Mouse (Mus musculus): ENCODE data around the gene Irf7. TPM values are rescaled to one million over a fixed set of nuclear protein-coding genes. Genes with fewer than 3 reads are reported as not detected.
"Not testable (repeated sequence)": the region's sequence is repeated elsewhere in the genome, so short reads cannot be mapped to it uniquely, and the experiment has no call there.

Gene Irf7
- total RNA-seq, 2 experiments from 2014 or later = 0.71 to 2.5 TPM

DNA sequence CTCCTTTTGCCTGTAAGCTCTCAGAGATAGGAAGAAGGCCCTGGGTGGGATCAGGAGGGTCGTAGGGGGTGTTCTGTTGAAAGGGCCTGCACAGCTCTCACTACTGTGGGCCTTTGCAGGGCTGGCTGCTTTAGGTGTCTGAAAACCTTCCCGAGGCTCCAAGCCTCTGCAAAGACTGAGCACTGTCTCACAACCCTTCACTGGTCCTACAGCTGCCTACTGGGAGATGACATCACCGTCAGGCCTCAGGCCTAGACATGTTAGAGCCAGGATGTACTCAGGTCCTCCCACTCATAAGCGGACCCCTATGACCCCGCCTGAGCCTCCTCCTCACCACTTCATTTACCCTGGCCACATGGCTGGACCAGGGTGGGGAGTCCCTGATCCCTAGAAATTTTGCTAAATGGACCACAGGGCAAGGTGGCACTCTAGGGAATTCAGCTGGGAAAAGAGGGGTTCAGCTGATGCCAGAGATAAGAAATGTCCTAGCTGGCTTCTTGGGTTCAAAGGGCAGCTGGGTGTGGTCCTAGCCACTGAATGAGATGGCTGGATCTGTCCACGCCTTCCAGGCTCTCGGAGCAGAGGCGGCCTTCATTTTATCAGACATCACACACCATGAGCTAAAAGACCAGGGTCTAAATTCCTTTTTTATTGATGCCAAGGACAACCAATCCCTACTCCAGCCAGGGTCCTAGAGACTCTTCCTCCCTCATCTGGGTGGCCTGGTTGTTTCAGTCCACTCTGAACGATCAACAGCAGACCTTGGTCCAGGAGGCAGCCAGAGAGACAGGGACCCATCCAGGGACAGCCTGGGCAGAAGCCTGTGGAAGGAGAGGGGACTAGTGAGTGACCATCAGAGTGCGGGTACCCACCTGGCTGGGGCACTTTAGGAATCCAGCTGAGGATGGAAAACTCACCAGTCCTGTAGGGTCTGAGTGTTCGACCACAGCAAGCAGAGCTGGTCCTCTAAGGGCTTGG lies 11.7 kb upstream of the Irf7 start:
- intact Hi-C loops (cut with DNase I) = no loop called here
- no peak for DNase-seq

DNA sequence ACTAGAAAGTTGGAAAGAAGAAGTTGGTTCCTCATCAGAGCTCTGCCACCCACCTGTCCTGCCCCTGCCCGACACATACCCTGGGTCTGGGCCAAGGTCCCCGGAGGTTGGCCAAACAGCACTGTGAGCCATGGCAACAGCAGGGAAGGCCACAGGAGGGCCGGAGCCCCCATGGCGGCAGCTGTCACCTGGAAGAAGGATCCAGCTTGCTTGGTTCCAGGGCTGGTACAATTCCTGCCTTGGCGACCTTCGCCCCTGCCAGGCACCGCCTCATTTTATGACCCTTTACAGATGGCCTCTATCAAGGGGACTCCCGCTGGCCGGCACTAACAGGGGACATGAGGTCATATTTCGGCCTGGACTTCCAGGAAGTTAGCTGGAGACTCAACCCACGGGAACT lies 10.3 kb upstream of the Irf7 start, which contains the start of gene Cdhr5:
Cdhr5 (minus strand) TSS at position 241 of the 400 bp plus-strand sequence.
- DNase-seq = no peak
- intact Hi-C loops (cut with DNase I) = no loop called here

DNA sequence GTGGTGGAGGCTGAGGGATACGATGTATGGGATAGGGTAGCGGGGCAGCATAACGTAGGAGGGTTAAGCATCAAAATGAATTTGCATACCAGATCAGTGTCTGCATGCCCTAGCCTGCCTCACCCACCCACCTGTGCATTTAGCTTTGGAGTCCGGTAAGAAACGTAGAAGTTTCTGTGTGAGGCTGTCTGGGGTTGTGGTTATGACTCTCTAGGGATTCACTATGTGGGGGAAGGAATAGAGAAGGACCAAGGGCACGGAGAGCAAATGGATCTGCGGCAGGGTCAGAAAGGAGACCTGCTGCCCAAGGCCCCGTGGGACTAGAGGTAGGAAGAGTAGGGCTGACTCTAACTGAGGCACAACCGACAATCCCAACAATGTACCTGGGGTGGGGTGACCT lies 9.1 kb upstream of the Irf7 start:
- intact Hi-C loops (cut with DNase I) = no loop called here
- no peak for DNase-seq

DNA sequence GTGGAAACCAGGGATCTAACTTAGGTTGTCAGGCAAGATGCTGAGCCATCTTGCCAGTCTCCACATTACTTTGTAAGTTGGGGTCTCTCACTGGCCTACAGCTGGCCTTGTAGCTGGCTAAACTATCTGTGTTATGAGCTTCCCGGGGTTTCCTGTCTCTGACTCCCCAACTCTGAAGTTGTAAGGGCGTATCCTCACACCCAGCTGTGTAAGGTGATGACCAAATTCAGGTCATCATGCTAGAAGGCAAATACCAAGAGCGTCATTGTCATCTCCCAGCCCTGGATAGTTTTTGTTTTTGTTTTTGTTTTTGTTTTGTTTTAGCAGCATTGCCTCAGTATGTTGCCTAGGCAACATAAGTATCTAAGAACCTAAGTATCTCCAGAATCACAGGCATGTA lies 4.3 kb upstream of the Irf7 start:
- no peak for DNase-seq
- intact Hi-C loops (cut with DNase I) = no loop called here

DNA sequence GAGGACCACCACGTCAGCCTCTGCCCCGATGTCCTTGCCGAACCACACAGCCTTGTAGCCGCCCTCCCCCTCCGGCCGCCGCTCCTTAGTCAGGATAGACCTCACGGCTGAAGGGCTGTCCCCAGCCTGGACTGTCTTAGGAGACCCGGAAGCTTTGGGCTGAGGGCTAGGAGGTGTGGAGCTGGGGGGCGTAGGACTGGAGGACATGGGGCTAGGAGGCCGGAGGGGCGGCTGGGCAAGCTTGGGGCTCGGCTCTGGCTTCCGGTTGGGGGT lies 2.9 kb upstream of the Irf7 start:
- intact Hi-C loops (cut with DNase I) = no loop called here

DNA sequence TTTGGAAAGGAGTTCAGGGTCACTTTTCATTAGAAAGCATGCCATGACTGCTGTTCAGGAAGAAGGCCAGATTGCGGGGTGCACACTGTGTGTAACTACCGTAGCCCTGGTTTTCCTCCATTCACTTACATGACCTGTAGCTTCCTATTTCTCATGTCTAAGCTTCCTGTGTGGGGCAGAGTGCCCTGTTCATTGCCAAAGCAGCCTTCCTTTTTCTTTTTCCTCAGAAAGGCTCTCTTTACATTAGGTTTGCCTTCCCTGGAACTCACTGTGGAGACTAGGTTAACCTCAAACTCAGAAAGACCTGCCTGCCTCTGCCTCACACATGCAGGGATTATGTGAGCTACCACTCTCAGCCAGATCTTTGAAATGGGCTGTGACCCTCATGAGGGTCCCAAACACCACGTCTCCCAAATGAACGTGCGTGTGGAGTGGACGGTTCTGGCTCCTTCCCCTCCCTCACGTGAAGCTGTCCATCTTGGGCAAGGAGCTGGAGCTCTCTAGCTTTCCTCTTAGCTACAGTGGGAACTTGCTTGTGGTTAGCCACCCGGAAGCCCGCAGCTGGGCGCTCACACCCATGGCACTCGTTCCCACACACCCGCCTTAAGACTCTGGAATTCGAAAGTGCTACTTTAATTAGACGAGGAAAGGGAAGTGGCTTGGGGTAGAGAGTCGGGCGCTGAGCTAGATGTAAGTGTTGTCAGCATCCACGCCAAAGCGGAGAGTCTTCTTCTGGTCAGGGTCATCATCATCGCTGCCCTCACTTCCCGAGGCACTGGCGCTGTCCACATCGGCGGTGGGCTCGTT lies 2.4 kb upstream of the Irf7 start:
- intact Hi-C loops (cut with DNase I) = no loop called here

More for the DNA sequence above, 2.9 kb upstream of the Irf7 start:
- DNase-seq = no peak

DNA sequence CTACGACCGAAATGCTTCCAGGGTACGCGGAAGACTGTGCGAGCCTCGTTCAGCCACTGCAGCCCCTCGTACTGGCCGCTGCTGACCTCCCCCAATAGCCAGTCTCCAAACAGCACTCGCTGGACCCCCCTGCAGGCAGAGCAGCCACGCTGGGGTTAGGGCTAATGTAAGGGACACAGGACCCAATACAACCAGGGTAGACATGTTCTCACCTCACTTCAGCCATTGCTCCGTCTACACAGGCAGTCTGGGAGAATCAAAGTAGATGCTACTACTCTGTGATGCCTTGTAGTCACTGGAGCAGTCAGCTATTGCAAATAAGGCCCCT lies 906 bp downstream of the Irf7 start:
- DNase-seq = no peak
- intact Hi-C loops (cut with DNase I) = loop anchor here (1.0 kb wide), 1 partner anchor 99 kb away; no protein-coding TSS in a partner anchor

More for the DNA sequence above, 2.4 kb upstream of the Irf7 start:
- no peak for DNase-seq

DNA sequence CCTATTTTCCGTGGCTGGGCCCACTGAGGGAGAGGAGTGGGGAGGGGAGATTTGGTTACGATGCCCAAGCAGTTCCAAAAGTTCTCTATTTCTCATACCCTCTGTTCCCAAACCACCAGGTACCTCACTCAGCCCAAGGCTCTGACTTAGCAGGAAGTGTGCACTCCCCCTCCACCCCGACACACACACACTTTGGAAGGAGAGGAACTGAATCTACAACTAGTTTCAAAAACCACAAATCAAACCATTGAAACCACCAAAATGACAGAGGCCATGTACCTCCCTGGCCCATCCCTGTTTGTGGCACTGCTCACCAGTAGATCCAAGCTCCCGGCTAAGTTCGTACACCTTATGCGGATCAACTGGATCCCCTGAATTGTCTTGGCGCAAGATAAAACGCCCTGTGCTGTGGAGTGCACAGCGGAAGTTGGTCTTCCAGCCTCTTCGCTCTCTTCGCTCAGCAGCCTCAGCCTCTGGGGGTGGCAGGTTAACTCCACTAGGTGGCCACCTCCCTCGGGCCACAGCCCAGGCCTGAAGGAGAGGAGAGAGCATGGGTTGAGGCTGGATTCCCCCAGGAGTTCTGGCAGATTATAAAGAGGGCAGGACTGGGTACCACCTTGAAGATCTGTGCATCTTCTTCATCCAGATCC lies 1.4 kb downstream of the Irf7 start:
- intact Hi-C loops (cut with DNase I) = loop anchor here (1.0 kb wide), 1 partner anchor 99 kb away; no protein-coding TSS in a partner anchor
- no peak for DNase-seq

DNA sequence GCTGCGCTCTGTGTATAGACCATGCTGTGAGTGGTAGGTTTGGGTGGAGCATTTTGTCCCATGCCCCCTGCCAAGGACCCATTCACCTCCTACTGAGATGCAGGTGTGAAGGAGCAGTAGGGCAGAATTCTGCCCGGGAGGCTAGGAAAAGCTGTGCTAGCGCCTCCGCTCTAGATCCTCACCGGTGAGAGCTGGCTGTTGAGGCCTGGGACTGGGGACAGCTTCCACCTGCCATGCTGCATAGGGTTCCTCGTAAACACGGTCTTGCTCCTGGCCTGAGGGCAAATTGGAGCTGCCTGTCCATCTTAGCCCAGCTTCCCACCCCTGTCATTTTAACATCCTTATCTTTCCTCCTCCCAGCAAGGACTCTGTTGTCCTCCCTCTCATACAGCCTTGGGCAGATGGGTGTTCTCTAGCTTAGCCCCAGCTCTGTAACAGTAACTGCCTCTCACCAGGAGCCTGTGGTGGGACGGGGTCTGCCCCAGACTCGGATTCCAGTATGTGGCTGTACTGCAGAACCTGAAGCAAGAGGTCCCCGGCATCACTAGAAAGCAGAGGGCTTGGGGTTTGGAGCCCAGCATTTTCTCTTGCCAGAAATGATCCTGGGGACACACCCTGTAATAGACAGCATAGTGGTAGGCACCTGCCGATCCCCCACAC lies 2.1 kb downstream of the Irf7 start:
- no peak for DNase-seq
- intact Hi-C loops (cut with DNase I) = no loop called here

DNA sequence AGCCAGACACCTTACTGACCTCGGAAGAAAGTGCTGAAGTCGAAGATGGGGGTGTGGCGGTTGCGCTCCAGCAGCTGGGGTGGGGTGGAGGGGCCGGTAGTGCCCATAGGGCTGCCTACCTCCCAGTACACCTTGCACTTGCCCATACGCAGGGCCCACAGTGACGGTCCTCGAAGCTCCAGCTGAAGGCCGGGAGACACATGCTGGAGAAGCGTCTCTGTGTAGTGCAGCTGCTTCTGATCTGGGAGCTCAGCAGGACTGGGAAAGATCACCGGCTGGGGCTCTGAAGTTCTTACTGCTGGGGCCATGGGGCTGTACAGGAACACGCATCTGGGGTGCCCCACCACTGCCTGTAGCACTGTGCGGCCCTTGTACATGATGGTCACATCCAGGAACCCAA lies 2.6 kb downstream of the Irf7 start:
- intact Hi-C loops (cut with DNase I) = no loop called here
- DNase-seq = no peak

DNA sequence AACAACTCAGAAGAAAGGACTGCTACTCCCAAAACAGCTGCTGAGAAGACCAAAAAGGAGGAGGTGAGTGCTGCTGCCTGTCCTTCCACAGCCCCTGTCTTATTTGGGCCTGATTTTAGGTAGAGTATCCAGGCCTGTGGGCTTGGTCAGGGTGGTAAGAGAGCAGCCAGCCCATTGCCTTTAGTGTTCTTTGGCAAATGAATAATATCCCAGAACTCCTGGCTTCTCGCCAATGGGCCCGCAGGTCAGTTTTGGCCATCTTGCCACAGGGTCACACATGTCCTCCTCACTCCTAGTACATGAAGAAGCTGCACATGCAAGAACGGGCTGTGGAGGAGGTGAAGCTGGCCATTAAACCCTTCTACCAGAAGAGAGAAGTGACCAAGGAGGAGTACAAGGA lies 4.8 kb downstream of the Irf7 start:
- intact Hi-C loops (cut with DNase I) = no loop called here

DNA sequence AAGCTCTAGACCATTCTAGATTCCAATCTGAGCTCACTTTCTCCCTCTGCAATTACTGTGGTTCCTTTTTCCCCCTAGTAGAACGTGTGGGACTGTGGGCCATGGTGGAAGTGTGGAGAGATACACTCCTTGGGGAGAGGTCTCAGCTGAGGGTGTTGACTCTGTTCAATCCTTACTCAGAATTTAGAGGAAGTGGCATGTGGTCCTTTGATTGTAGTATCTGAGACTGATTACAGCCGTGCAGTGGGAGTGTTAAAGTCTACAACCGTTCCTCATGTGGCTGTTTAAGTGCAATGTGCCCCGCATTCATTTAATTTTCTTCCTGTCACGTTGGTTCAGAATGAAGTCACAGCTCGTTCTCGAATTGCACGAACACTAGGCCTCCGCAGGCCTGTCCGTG lies 10.1 kb downstream of the Irf7 start:
- intact Hi-C loops (cut with DNase I) = no loop called here
- DNase-seq = no peak

More for the DNA sequence above, 4.8 kb downstream of the Irf7 start:
- no peak for DNase-seq

DNA sequence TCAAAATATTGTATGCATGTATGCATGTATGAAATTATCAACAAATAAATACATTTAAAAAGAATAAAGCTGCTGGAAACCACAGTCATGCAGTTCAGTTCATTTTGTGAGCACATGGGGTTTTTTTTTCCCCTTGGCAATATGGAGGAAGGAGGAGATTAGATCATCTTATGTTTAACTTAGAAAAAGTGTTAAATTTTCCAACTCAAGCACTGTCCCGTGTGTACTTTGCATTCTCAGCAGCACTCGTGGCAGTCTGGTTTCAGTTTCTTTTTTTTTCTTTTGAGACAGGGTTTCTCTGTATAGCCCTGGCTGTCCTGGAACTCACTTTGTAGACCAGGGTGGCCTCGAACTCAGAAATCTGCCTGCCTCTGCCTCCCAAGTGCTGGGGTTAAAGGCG lies 15.8 kb downstream of the Irf7 start:
- intact Hi-C loops (cut with DNase I); DNase-seq: not testable (repeated sequence)

DNA sequence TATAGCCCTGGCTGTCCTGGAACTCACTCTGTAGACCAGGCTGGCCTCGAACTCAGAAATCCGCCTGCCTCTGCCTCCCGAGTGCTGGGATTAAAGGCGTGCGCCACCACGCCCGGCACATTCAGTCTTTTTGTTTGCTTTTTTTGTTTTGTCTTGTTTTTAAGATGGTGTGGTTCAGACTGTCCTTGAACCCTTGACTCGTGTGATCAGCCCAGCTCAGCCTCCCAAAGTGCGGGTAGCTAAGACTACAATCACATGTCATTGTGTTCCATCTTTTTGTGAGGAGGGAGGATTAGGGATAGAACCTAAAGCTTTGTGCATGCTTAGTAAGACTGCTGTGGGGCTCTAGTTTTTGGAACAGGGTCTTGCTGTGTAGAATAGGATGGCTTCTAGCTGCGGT lies 34.7 kb downstream of the Irf7 start:
- no peak for DNase-seq
- intact Hi-C loops (cut with DNase I) = no loop called here

DNA sequence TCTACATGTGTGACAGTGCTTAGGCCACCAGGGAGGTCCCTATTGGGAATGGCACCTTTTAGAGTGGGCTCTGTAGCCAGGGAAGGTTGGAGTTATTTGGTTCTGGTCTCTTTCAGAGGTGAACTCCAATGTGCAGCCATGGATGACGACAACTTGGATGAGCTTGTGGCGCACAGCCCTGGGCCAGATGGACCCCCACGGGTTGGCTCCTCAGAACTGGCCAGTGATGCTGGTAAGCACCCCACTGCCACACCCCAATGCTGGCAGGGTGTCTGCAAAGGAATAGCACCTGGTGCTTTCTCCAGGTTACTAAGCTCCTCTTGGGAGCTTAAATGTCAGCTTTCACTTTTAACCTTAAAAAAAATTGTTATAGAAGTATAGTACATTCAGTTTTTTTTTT lies 35.2 kb downstream of the Irf7 start:
- intact Hi-C loops (cut with DNase I) = no loop called here
- no peak for DNase-seq

DNA sequence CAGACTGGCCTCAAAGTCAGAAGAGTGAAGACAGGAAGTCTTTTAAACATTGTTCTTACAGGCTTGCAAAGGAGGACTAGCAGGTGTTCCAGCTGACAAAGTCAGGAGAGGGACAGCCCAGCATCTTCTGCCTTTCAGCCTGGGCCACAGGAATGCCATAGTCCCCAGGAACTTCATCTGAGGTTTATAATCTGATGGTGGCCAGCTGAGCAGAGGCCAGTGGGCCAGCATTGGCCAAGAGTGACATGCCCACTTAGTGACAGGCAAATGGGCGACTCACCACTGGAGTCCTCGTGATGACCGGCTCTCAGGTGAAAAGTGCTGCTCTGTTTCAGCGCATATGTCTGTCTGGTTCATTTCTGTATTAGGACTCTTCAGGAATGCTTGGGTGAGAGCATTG lies 35.7 kb downstream of the Irf7 start:
- no peak for DNase-seq
- intact Hi-C loops (cut with DNase I) = no loop called here

DNA sequence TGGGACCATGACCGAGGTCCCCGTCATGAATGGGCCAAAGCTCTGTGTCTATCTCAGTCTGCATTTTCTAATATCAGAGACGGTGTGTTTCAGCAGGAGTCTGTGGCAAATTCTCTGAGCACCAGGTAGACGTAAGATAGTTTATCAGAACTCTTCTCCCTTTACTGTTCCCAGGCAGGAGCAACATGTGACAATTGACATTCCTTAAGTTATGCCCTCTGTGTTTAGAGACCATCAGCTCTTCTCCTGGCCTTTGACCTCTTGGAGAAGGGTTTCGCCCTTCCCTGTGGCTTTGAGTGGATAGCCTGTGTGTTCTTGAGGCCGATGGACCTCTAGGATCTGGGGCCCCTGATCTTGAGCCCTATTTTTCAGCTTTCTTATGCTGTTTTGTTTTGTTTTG lies 36.6 kb downstream of the Irf7 start:
- intact Hi-C loops (cut with DNase I) = no loop called here

DNA sequence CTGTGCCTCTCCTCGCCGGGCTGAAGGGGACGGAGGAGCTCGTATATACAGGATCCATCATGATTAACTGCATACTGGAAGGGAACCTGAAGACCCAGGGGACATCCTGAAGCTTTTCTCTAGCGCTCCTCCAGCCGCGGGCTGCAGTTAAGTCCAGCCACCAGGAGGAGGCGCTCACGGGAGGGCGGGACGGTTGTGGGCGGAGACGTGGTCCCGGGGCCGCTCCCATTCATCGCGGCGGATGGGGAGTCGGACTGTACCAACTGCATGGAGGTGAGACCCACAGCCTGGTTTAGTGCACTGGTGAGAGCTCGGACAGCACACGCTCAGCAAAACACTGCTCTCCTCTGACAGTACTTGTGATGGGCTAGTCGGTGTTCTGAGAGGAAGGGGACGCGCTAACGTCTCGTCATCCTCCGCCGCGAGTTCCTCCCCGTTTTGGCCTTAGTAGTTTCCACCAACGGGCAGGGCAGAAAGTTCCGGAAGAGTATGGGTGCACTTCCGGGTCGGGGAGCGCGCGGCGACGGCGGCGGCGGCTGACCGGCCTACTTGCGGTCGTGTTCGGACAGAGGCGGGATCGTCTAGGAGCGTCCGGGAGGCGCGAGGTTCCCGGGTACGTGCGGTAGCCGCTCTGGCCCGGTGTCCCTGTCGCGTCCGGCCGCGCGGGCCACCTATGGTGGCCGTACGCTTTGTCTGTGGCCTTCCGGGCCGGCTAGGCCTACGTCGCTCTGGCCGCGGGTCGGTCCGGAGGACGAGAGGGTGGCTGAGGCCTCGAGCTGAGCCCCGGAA lies 37.8 kb downstream of the Irf7 start, which contains the start of gene Phrf1:
Phrf1 (plus strand) TSS at position 506 of the 789 bp plus-strand sequence.
- peak; percentile 88 to 92 for DNase-seq
- intact Hi-C loops (cut with DNase I) = no loop called here

More for the DNA sequence above, 36.6 kb downstream of the Irf7 start:
- no peak for DNase-seq

DNA sequence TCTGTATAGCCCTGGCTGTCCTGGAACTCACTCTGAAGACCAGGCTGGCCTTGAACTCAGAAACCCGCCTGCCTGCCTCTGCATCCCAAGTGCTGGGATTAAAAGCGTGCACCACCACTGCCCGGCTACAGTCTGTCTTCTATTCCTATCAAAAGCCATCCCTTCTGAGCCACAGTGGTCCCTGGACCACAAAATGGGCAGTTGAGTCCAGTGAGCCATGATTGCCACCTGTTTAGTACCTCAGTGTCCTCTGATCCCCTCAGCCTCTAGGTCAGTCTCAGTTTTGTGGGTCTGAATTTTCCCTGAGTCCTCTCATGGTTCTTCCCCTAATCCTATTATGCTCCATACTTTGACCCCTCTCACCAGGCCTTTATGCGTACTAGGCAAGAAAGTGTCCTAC lies 38.5 kb downstream of the Irf7 start:
- no peak for DNase-seq
- intact Hi-C loops (cut with DNase I) = no loop called here

DNA sequence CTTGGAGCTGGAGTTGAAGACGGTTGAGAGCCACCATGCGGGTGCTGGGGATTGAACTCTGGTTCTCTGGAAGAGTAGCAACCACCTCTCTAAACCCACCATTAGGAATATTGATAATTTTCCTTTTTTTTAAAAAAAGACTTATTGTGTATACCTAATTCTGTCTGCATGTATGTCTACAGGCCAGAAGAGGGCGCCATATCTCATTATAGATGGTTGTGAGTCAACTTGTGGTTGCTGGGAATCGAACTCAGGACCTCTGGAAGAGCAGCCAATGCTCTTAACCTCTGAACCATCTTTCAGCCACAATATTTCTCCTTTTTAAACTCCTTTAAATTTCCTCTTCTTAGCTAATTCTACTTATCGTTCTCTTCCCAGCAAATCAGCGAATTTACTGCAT lies 39.7 kb downstream of the Irf7 start:
- intact Hi-C loops (cut with DNase I) = no loop called here
- DNase-seq = no peak

Data from gastrocnemius, postnatal 36 days (tissue).